Mouse (Mus musculus) CD4-positive, CD25-positive, alpha-beta regulatory T cell, adult 2 months (primary cell): ENCODE data around the gene Asprv1.

Experiments
- DNase-seq: peaks from one replicate; pipeline ENCODE4 v3.0.0-alpha.2; 2012; ENCODE audit warnings: low read depth, low spot score

Asprv1 gene

GRCm38 (mm10) chr6:86615301-86615700 is 12.7 kb upstream of the Asprv1 start:
- DNase-seq: peak; percentile 26

GRCm38 (mm10) chr6:86623201-86623600 is 4.8 kb upstream of the Asprv1 start:
- no peak for DNase-seq

GRCm38 (mm10) chr6:86624074-86625030 is 3.6 kb upstream of the Asprv1 start:
- no peak for DNase-seq

GRCm38 (mm10) chr6:86630141-86630540 is 2.2 kb downstream of the Asprv1 start:
- no peak for DNase-seq

- no peak for DNase-seq
Measured at GRCm38 (mm10) chr6:86636495-86636894, 8.5 kb downstream of the Asprv1 start.

DNA sequence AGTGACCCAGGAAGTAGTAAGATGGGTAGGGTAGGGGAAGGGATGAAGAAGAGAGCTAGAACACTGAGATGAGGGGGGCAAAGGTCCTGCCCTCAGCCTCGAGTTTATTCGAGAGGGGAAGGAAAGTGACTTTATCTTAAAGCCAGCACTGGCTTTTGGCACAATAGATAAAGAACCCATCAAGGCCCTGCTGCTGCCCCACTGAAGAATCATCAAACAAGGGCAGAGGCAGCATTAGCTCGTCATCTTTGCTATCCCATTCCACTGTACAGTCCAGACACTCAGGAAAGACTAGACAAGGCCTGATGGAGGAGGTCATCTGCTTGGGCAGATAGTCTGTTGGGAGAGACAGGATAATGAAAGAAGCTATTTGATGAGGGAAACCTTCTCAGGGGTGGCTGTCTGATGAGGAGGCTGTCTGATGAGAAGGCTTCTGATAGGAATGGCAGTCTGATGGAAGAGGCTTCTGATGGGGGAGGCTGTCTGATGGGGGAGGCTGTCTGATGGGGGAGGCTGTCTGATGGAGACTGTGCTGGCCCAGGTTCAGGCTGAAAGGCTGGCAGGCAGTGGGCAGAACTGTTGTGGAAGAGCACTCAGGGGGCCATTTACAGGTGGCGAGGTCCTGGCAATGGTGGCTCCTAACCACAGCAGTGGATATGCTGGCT is 9.3 kb downstream of the Asprv1 start:
- DNase-seq: no peak

- DNase-seq: no peak
Measured at GRCm38 (mm10) chr6:86637860-86638259, 9.9 kb downstream of the Asprv1 start.

GRCm38 (mm10) chr6:86638434-86638833 is 10.5 kb downstream of the Asprv1 start:
- peak; percentile 31 for DNase-seq

- DNase-seq: no peak
Measured at GRCm38 (mm10) chr6:86639180-86640160, 11.5 kb downstream of the Asprv1 start.

- DNase-seq: no peak
Measured at GRCm38 (mm10) chr6:86640161-86640560, 12.2 kb downstream of the Asprv1 start.

GRCm38 (mm10) chr6:86640776-86641175 is 12.8 kb downstream of the Asprv1 start:
- no peak for DNase-seq

DNA sequence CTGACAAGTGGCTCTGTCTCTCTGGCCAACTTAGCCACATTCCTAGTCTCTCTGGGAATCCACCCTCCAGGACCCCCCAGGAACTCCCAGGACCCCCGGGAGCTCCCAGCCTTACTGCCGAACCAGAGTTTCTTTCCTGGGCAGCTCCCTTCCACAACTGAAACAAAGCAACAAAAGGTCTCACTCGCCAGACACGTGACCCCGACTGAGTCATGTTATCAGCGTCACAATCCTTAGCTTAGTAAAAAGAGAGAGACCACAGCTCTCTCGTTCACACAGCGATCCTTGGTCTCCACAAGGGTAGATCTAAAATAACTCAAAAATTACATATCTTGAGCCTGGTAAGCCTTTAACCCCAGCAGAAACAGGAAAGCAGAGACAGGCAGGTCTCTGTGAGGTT is 13.8 kb downstream of the Asprv1 start:
- peak; percentile 62 for DNase-seq

GRCm38 (mm10) chr6:86644775-86645400 is 16.9 kb downstream of the Asprv1 start:
- DNase-seq: peak; percentile 59

DNA sequence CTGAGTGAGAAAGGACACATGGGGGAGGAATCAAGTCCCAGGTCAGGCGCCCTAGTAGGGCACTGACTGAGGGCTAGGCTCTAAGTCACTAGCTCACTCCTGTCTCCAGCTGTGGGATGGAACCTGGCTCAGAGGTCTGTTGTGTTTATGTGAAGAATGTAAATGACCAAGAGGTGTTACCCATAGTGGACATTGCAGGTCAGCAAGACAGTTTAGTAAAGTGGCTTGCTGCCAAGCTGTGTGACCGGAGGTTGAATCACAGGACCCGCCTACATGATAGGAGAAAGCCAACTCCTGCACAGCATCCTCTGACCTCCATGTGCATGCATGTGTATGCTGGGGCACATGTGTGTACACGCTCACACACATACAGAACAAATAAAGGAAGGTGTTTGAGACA is 17.6 kb downstream of the Asprv1 start:
- no peak for DNase-seq

DNA sequence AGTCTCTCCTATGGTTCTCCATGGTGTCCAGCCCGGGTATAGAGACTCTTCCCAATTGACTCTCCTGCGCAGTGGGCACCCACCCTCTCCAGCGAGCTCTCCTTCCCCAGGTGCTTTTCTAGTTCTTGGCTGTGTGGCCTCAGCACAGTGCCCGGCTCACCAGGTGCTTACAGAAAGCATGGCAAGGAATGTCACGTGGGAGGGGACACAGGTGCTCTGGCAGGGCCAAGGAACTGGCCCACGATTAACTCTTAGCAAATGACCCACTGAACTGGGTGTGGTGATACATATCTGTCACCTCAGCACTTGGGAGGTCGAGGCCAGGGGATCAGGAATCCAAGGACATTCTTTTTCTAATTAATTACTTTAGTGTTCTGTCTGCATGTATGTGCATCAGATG is 18.2 kb downstream of the Asprv1 start:
- DNase-seq: no peak

DNA sequence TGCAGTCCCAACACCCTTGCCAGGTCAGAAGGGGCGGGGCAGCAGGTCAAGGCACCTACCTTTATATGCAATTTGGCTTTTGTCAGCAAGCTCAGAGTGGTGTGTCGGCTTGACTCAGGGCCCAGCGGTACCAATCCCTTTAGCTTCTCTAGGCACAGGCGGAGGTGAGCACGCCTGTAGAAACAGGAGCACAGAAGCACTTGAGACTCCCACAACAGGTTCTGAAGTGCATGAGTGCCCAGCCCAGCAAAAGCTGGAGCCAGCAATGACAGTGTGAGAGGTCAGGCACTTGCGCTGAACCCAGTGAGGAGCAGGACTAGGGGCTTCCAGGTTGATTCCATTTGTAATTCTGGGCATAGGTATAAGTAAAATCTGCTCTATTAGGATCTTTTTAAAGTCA is 25.1 kb downstream of the Asprv1 start:
- DNase-seq: no peak

GRCm38 (mm10) chr6:86654270-86654916 is 26.4 kb downstream of the Asprv1 start:
- DNase-seq: no peak

- DNase-seq: no peak
Measured at GRCm38 (mm10) chr6:86658501-86658900, 30.5 kb downstream of the Asprv1 start.

- no peak for DNase-seq
Measured at GRCm38 (mm10) chr6:86660161-86660877, 32.4 kb downstream of the Asprv1 start.

- DNase-seq: no peak
Measured at GRCm38 (mm10) chr6:86665076-86665475, 37.1 kb downstream of the Asprv1 start.
